Mouse (Mus musculus): ENCODE data around the gene Mpig6b. TPM values are rescaled to one million over a fixed set of nuclear protein-coding genes. Genes with fewer than 3 reads are reported as not detected.

Mpig6b gene
- polyA plus RNA-seq, 1 experiment, result 0.39 TPM

DNA sequence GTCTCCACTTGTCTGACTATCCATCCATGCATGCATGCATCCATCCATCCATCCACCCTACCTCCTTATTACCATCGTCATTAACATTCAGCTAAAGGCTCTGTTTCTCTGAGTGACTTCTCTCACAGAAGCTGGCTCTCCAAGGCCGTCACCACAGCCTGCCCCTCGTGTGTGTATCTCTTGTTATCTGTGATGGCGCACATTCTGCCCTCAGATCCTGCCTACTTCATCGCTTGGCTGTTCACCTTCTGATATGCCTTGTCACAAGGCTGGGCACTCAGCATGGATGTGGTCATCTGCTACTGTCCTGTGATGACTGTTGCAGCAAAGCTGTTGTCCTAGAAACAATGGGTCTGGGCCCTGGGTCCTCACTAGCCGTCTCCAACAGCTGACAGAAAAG lies 38.8 kb upstream of the Mpig6b start:
- H3K27me3 ChIP-seq (ENCODE audit: control insufficient read depth, insufficient read depth, low read length), result no peaks in the 10 kb centered on the region
- H3K36me3 ChIP-seq (ENCODE audit: control insufficient read depth, insufficient read depth, low read length), result peaks cover 30% of the 10 kb centered on the region
- TF ChIP-seq POLR2A (IDR thresholded peaks at IDR 0.05; ENCODE audit: low read depth, low read length), result no peak
- TF ChIP-seq CTCF (IDR thresholded peaks at IDR 0.05; ENCODE audit: extremely low read depth, insufficient read length, insufficient replicate concordance, low read depth, low read length), result no peak
- 87% methylated on average over 6 of the region's 6 CpGs for WGBS
- no peak overlapping the region for H3K27ac ChIP-seq (ENCODE audit: insufficient read depth, low read depth, low read length)
- no peak overlapping the region for H3K4me3 ChIP-seq (ENCODE audit: low read depth, low read length)
- H3K4me1 ChIP-seq (ENCODE audit: control insufficient read depth, insufficient read depth, insufficient read length, low read length), result peaks cover 21% of the 10 kb centered on the region

DNA sequence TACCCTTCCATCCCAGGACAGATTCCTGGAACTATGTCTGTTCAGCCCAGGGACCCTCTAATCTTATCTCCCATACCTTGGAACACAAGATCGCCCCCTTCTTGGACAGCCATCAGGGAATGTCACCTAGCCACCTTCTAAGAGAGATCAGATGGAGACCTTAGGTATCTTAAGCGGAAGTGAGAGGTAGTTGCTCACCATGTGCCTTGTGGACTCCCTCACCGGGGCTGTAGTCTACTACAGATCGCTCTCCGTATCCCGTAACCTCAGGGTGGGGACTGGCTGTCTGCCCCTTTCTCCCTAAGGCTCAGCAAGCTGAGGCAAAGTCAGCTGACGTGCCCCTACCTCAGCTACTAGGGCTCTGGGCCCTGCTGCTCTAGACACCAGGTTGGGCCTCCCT lies 38.1 kb upstream of the Mpig6b start:
- Histone ChIP-seq H3K27me3 (ENCODE audit: control insufficient read depth, insufficient read depth, low read length) (no peaks in the 10 kb centered on the region), H3K4me1 (ENCODE audit: control insufficient read depth, insufficient read depth, insufficient read length, low read length) (peaks cover 24% of the 10 kb centered on the region), H3K4me3 (ENCODE audit: low read depth, low read length) (no peak overlapping the region), H3K27ac (ENCODE audit: insufficient read depth, low read depth, low read length) (no peak overlapping the region), H3K36me3 (ENCODE audit: control insufficient read depth, insufficient read depth, low read length) (peaks cover 34% of the 10 kb centered on the region)
- 96% methylated on average over 7 of the region's 7 CpGs for WGBS
- TF ChIP-seq POLR2A (IDR thresholded peaks at IDR 0.05; ENCODE audit: low read depth, low read length) (no peak), CTCF (IDR thresholded peaks at IDR 0.05; ENCODE audit: extremely low read depth, insufficient read length, insufficient replicate concordance, low read depth, low read length) (no peak)

DNA sequence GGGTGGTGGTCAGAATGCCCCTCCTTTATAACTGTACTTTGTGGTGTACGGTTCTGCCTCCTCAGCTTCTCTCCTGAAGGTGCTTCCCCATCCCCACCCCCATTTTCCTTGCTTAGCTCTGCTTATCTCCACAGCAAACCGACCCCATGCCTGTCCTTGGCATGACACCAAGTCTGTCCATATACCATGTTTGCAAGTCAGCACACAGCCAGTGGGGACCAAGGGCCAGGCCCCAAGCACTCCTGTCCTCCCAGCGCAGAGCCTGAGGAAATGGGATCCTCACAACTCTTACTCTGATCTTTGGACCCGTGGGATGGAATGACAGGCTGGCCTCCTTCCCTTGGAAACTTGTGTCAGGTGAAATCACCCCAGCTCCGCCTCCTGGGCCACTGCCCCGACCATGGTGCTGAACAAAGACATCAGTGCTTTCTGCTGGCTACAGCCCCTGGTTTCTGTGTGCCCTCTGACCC lies 37.3 kb upstream of the Mpig6b start:
- Histone ChIP-seq H3K4me3 (ENCODE audit: low read depth, low read length) (no peak overlapping the region), H3K4me1 (ENCODE audit: control insufficient read depth, insufficient read depth, insufficient read length, low read length) (peaks cover 24% of the 10 kb centered on the region), H3K27me3 (ENCODE audit: control insufficient read depth, insufficient read depth, low read length) (no peaks in the 10 kb centered on the region), H3K27ac (ENCODE audit: insufficient read depth, low read depth, low read length) (peak overlapping the region; percentile 35; the same call in 1 of the 2 replicates), H3K36me3 (ENCODE audit: control insufficient read depth, insufficient read depth, low read length) (peaks cover 40% of the 10 kb centered on the region)
- 20% methylated on average over 6 of the region's 6 CpGs for WGBS
- TF ChIP-seq CTCF (IDR thresholded peaks at IDR 0.05; ENCODE audit: extremely low read depth, insufficient read length, insufficient replicate concordance, low read depth, low read length) (no peak), POLR2A (IDR thresholded peaks at IDR 0.05; ENCODE audit: low read depth, low read length) (no peak)

DNA sequence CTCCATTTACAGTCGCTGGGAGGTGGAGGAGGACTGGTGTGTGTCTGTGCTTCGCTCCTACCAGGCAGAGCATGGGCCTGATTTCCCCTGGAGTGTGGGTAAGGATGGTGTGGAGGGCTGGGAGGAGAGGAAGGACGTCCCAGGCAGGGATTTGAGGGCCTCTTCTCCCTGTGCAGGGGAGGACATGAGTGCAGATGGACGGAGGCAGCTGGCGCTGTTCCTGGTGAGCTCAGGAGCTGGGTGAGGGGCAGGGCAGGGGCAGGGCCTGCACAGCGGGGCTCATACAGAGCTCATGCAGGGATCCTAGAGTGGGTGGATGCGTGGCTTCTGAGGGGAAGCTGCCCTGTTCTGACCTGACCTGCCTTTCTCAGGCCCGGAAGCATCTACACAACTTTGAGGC lies 36.3 kb upstream of the Mpig6b start:
- Histone ChIP-seq H3K4me1 (ENCODE audit: control insufficient read depth, insufficient read depth, insufficient read length, low read length) (peaks cover 24% of the 10 kb centered on the region), H3K27me3 (ENCODE audit: control insufficient read depth, insufficient read depth, low read length) (no peaks in the 10 kb centered on the region), H3K4me3 (ENCODE audit: low read depth, low read length) (no peak overlapping the region), H3K36me3 (ENCODE audit: control insufficient read depth, insufficient read depth, low read length) (peaks cover 47% of the 10 kb centered on the region), H3K27ac (ENCODE audit: insufficient read depth, low read depth, low read length) (no peak overlapping the region)
- 91% methylated on average over 8 of the region's 8 CpGs for WGBS
- no peak for TF ChIP-seq POLR2A (IDR thresholded peaks at IDR 0.05; ENCODE audit: low read depth, low read length)
- TF ChIP-seq CTCF (IDR thresholded peaks at IDR 0.05; ENCODE audit: extremely low read depth, insufficient read length, insufficient replicate concordance, low read depth, low read length), result no peak

DNA sequence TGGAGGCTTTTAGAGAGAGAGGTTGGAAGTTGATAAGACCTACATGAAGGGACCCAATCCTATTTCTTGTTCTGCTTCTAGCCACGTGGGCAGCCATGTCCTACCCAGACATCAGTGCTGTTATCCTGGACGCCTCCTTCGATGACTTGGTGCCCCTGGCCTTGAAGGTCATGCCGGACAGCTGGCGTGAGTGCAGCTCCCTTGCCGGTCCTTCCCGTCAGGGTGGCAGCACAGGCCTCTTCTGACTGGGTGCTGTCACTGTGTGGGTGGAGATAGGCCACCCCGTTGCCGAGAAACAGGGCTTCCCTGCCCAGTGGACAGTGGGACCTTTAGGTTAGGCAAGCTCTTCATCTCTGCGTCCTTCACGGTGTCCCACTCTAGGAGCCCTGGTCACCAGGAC lies 35.2 kb upstream of the Mpig6b start:
- no peak for TF ChIP-seq CTCF (IDR thresholded peaks at IDR 0.05; ENCODE audit: extremely low read depth, insufficient read length, insufficient replicate concordance, low read depth, low read length)
- no peak for TF ChIP-seq POLR2A (IDR thresholded peaks at IDR 0.05; ENCODE audit: low read depth, low read length)
- peaks cover 24% of the 10 kb centered on the region for H3K4me1 ChIP-seq (ENCODE audit: control insufficient read depth, insufficient read depth, insufficient read length, low read length)
- no peaks in the 10 kb centered on the region for H3K27me3 ChIP-seq (ENCODE audit: control insufficient read depth, insufficient read depth, low read length)
- no peak overlapping the region for H3K27ac ChIP-seq (ENCODE audit: insufficient read depth, low read depth, low read length)
- peaks cover 55% of the 10 kb centered on the region for H3K36me3 ChIP-seq (ENCODE audit: control insufficient read depth, insufficient read depth, low read length)
- H3K4me3 ChIP-seq (ENCODE audit: low read depth, low read length), result no peak overlapping the region
- WGBS, result 91% methylated on average over 11 of the region's 11 CpGs

DNA sequence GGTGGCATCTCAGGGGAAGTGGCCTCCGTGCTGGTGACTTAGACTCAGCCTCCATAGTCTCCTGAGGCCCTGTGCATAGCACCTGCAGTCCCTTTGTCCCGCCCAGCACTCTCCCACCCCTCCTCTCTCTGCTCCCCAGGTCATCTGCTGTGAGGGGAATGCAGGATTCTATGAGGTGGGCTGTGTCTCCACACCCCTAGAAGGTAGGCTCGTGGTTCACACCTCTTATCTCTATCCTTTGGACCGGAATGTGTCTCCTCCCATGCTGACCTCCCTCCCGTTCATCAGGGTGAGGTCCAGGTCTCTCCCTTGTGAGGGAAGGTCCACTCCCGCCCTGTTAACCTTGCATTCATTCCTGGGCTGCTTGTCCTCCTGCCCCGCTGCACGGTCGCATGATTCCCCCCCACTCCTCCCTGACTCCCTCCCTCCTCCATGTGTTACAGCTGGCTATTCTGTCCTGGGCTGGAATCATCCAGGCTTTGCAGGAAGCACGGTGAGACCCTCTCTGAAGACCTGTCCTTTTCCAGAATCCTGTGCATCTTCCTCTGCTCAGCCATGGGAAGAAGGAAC lies 34.3 kb upstream of the Mpig6b start:
- no peaks in the 10 kb centered on the region for H3K27me3 ChIP-seq (ENCODE audit: control insufficient read depth, insufficient read depth, low read length)
- WGBS, result 51% methylated on average over 10 of the region's 10 CpGs
- peaks cover 60% of the 10 kb centered on the region for H3K36me3 ChIP-seq (ENCODE audit: control insufficient read depth, insufficient read depth, low read length)
- H3K27ac ChIP-seq (ENCODE audit: insufficient read depth, low read depth, low read length), result no peak overlapping the region
- H3K4me1 ChIP-seq (ENCODE audit: control insufficient read depth, insufficient read depth, insufficient read length, low read length), result peaks cover 24% of the 10 kb centered on the region
- TF ChIP-seq POLR2A (IDR thresholded peaks at IDR 0.05; ENCODE audit: low read depth, low read length) (no peak), CTCF (IDR thresholded peaks at IDR 0.05; ENCODE audit: extremely low read depth, insufficient read length, insufficient replicate concordance, low read depth, low read length) (no peak)
- no peak overlapping the region for H3K4me3 ChIP-seq (ENCODE audit: low read depth, low read length)

DNA sequence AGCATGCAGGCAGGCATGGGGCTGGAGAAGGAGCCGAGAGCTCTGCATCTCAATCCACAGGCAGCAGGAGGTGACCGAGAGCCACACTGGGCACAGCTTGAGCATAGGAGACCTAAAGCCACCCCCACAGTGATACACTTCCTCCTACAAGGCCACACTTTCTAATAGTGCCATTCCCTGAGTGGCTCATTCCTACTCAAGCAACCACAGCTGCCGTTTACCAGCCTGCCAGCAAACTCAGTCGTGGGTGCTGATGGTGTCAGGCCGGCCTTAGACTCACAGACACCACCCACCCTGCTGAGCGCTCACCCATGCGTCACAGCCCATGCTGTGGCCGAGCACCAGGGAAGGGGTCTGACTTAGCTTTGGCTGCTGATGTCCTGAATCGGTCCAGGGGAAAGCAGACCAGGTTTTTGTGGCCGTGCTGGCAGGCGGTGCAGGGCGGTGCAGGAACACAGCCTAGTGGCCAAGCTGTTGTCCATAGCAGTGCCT lies 31.2 kb upstream of the Mpig6b start:
- no peaks in the 10 kb centered on the region for H3K27me3 ChIP-seq (ENCODE audit: control insufficient read depth, insufficient read depth, low read length)
- H3K27ac ChIP-seq (ENCODE audit: insufficient read depth, low read depth, low read length), result no peak overlapping the region
- 92% methylated on average over 12 of the region's 12 CpGs for WGBS
- TF ChIP-seq CTCF (IDR thresholded peaks at IDR 0.05; ENCODE audit: extremely low read depth, insufficient read length, insufficient replicate concordance, low read depth, low read length) (no peak), POLR2A (IDR thresholded peaks at IDR 0.05; ENCODE audit: low read depth, low read length) (no peak)
- peaks cover 73% of the 10 kb centered on the region for H3K36me3 ChIP-seq (ENCODE audit: control insufficient read depth, insufficient read depth, low read length)
- peaks cover 14% of the 10 kb centered on the region for H3K4me1 ChIP-seq (ENCODE audit: control insufficient read depth, insufficient read depth, insufficient read length, low read length)
- H3K4me3 ChIP-seq (ENCODE audit: low read depth, low read length), result no peak overlapping the region

All from small intestine, adult 2 months (tissue).